Mouse (Mus musculus) kidney, postnatal 14 days (tissue): ENCODE measurements around the gene Igsf21.

Experiments used
- DNase-seq: peaks from one replicate; pipeline ENCODE4 v3.0.0; 2022; ENCODE audit warnings: mixed read lengths

The Igsf21 gene

DNA sequence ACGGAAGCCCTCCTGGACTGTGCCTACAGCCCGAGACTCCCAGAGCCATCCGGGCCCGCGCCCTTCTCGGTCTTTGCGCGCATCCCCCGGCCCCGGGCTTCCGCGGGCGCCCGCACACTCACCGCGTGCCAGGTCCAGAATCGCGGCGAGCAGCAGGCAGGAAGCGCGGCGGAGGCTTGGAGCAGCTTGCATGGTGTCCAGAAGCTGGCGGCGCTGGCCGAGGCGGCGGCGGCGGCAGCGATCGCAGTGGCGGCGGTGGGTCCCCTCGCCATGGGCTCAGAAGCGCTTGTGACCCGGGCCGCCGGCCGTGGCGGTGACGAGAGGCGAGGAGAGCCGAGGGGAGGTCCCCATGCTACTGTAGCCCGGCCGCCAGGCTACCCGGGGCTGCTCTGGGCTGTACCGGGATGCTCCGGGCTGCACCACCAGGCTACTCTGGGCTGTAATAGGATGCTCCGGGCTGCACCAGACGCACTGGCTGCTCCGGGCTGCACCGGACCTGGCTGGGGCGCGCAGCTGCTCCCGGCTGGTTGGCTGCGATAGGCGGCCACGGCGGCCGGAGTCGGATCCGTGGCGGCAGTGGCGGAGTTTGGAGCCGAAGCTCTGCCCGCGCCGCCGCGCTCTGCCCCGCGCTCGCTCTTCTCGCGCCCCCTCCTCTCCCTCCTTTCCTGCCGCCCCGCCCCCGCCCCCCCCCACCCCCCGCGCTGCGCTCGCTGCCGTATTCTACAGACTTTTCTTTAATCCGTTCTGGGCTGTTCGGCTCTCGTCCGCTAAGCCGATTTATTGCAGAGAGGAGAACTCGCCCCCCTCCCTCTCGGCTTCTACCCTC, at the start of gene Igsf21:
TSS of gene Igsf21 (minus strand) at position 605 of the 826 bp plus-strand sequence.
- peak; percentile 4 for DNase-seq

- DNase-seq, result no peak
Observed at GRCm38 (mm10) chr4:140285726-140286316, 39.2 kb upstream of the Igsf21 start.

GRCm38 (mm10) chr4:140283398-140283797, 36.8 kb upstream of the Igsf21 start:
- peak; percentile 70 for DNase-seq

- DNase-seq, result no peak
Observed at GRCm38 (mm10) chr4:140278269-140278668, 31.7 kb upstream of the Igsf21 start.

DNA sequence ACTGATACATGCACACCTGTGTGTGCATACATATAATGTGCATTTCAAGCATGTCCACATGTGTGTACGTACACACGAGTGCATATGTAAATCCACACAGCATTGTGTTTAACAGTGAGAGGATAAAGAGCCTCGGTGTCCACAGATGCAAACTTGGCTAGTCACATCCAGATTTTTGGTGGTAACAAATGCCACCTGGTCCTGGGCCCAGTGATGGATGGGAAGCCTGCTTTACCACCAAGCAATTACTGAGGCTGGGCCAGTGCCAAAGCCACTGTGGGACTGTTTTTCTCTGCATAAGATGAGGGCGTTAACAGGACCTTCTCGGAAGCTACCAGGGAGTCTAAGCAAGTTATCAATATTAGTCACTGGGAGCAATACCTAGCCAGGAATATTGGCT, 25.3 kb upstream of the Igsf21 start:
- no peak for DNase-seq

GRCm38 (mm10) chr4:140270451-140270850, 23.9 kb upstream of the Igsf21 start:
- DNase-seq, result no peak

DNA sequence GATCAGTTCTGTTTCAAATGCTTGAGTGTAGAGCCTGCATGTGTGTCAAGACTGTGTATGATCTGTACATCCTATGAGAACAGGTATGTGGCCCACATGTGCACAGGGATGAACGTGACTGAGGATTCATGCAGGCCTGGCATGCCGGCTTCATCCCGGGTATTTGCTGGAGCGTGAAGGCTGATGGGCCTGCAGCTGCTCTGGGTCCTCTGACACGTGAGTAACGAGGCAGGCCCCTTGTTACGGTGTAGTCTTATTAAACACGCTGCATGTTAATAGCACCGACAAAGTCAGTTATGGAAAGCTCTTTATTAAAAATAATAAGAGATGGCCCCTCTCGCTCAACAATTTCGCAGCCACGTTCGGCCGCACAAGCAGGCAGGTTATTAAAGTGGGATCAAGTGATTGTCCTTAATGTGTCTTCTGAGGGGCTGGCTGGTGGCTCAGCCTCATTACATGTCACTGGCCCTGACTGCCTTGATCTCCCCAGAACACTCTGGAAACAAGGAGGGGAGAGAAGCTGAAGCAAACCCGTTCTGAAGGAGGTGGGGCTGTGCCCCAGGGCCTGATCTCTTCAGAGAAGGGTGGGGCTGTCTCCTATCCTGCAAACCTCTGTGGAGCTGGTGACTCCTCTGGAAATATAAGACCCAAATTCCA, 22.7 kb upstream of the Igsf21 start:
- DNase-seq, result no peak

- DNase-seq, result no peak
Observed at GRCm38 (mm10) chr4:140267835-140268234, 21.3 kb upstream of the Igsf21 start.

- DNase-seq, result no peak
Observed at GRCm38 (mm10) chr4:140267086-140267485, 20.5 kb upstream of the Igsf21 start.

DNA sequence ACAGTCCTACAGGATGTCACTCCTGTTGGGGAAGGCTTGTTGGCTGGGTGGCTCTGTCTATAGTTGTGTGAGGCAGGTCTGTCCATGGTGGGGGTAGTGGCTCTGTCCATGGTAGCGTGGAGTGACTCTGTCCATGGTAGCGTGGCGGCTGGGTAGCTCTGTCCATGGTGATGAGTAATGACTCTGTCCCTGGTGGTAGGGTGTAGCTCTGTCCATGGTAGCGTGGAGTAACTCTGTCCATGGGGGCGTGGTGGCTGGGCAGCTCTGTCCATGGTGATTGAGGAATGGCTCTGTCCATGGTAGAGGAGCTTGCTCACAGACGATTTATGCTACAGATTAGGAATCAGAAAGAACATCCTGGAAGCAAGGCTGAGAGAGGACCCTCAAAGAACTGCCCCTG, 12.4 kb upstream of the Igsf21 start:
- peak; percentile 71 for DNase-seq

GRCm38 (mm10) chr4:140252369-140252768, 5.8 kb upstream of the Igsf21 start:
- DNase-seq, result no peak

DNA sequence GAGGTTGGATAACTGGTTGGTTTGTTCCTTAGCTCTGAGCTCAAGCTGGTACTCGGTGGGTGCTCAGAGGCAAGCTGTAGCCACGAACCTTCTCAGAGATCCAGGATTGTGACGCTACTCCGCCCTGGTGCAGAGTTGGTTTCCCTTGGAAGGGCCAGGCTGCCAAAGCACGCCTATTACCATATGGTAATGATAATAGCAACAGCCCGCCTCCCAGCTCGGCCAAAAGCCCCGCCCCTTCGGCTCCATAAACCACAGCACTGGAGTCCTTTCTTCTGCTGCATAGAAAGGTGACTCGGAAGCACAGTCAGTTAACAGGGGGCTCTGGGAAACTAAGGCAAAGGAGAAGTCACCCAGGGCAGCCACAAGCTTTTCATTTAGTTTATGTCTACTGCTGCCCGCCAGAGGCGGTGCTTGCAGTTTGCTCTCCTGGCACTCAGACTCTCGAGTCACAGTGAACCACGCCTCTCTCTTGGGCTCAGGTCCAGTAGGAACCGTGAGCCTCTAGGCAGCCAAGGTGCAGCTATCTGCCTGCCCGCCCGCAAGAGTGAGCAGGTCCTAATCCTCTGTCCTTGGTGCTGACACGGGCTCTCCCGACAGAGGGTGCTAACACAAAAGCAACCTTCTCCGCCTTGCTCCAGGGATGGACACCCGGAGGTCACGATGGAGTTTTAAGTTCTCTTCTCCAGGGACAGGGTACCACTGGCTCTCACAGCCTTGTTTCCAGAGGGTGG, 2.6 kb upstream of the Igsf21 start:
- peak; percentile 50 for DNase-seq

DNA sequence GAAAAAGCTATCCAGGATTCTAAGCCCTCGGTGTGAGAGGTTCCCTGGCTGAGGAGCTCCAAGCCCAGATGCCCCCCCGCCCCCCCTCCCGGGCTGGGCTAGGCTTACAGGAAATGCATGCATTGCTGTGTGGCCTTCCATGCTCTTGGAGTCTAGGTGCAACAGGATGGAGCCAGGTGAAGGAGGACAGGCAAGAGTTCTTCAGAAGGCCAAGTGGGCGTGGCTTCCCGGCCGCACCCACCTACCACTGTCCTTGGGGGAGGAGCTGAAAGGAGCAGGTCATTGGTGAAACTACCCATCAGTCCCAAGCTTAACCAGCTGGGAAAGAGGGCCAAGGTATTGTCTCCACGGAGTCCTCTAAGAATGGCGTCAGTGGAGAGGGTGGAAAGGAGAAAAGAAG, 1.8 kb upstream of the Igsf21 start:
- no peak for DNase-seq

- no peak for DNase-seq
Observed at GRCm38 (mm10) chr4:140247006-140248003, 721 bp upstream of the Igsf21 start.

- no peak for DNase-seq
Observed at GRCm38 (mm10) chr4:140245286-140246179, 1.1 kb downstream of the Igsf21 start.

DNA sequence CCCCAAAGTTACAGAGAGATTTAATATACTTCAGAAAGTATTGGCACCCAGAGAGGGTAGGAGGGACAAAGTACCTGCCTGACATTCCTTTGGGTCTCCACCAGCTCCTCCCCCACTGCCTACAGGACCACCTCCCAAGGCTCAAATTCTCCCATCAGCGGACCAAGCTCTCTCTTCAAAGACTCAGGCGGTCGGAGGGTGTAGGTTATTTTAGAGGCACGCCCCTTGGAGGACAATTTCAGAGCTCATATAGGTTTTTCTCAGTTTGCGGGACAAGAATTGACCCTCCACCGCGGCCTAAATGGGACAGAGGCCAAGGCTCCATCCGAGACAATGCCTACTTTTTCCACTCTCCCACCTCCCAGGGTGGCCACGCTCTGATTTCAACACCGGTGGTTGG, 1.7 kb downstream of the Igsf21 start:
- DNase-seq, result no peak

DNA sequence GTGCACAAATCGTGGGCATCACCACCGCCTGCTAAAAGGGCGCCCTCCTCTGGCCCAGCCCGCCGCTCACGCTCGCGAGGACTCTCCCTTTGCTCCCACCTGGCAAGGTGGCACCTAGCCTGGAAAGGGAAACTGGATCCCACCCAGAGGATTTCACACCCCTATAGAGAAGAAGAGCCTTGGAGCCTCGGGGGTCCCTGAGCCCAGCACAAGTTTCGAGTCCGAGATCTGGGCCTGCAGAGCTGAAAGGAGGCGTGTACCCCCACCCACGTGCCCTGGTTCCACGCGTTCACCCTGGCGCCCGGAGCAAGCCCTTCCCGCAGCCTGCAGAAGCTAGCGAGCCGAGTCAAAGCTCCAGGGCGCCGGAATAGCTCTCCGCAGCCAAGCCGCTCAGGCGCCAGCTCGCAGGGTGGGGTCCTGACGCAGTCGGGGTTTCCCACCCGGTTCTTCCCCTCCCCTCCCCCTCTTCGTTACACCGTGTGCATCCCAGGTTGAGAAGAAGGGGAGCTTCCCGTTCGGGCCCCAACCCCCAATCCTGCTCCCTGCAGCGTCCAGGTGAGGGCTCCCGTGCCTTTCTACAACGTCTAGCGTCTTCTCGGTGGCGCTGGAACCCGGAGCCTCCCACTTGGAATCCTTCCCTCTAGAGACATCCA, 2.3 kb downstream of the Igsf21 start:
- no peak for DNase-seq

DNA sequence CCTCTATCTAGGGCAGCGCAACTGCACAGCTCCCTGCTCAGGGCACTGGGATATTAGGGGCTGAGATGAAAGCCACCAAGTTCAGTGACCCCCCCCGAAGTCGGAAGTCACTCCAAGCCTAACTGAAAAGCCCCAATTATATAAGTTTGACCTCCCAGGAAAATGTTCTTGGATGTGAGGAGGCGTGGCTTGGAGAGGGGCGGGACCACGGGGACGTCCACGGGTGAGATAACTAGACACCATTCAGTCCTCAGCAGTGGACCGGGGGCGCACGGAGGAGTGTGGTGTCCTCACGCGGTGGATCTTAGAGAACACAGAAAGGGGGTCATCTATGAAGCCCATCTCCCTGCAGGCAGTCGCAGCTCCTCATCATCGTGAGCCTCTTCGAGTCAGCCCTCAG, 3.4 kb downstream of the Igsf21 start:
- no peak for DNase-seq

DNA sequence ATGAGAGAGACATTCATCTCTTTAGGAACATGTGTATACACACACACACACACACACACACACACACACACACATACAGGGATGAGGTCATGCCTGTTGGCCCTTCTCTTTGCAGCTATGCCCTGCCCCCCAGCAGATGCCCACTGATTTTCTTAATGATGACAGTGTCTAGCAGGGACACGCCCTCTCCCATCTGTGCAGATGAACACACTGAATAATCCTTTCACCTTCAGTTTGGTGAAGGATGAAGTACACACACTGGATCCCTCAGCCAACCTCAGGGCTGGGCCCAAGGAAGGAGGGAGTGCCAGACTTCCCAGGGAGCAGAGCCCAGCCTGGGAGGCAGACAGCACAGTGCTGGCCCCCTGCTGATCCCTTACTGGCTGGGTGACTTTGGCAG, 4.3 kb downstream of the Igsf21 start:
- no peak for DNase-seq

DNA sequence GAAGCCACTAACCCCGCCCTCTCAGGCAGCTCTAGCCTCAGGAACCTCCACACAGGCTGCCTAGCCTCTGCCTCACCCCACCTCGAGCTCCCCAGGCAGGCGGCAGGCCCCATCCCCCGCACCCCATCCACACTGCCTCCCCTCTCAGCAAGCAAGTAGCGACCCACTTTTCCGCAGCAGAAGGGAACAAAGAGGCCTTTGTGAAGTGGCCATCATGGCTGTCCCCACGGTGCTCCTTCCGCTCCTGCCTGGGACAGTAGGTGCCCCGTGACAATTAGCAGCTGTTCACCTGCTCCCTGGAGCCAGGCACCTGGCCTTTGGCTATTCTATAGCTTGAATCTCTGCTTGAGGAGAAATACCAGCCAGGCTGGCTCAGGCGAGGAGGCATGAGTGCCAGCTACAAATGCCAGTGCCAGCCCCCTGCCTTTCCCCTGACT, 9.3 kb downstream of the Igsf21 start:
- no peak for DNase-seq
